Comparison of ENCODE assay signal across 8 mouse cellular contexts in genomic region chr11:43766922-43767648, GRCm38 (mm10). TPM values are rescaled to one million over a fixed set of nuclear protein-coding genes. Genes with fewer than 3 reads are reported as not detected.
DNase-seq lines count a peak whose midpoint lies in the region; ATAC-seq and TF ChIP-seq lines count a peak whose summit lies in the region.

No protein-coding gene starts in this region.

- H3K27ac ChIP-seq in forebrain, embryonic 15.5 days (replicated peaks), result no peak overlapping the region
- H3K27ac ChIP-seq in neural tube, embryonic 15.5 days (replicated peaks), result peak overlapping the region; percentile 58; the same call in 1 of the 2 replicates

- H3K9ac ChIP-seq in forebrain, embryonic 15.5 days (replicated peaks), result peak overlapping the region; percentile 54; the same call in 1 of the 2 replicates
- H3K9ac ChIP-seq in neural tube, embryonic 15.5 days (replicated peaks), result peak overlapping the region; percentile 47

- intact Hi-C loops in heart, postnatal 25 days (cut with DNase I), result loop anchor here (1.0 to 2.0 kb wide), 2 partner anchors 564 to 686 kb away; no protein-coding TSS in a partner anchor

- H3K4me2 ChIP-seq in forebrain, embryonic 15.5 days (replicated peaks), result peak overlapping the region; percentile 81
- H3K4me2 ChIP-seq in neural tube, embryonic 15.5 days, result peak overlapping the region; percentile 69

- no peaks in the 10 kb centered on the region for H3K9me3 ChIP-seq in G1E (replicated peaks)
- H3K9me3 ChIP-seq in forebrain, embryonic 15.5 days, result no peaks in the 10 kb centered on the region
- H3K9me3 ChIP-seq in neural tube, embryonic 15.5 days (replicated peaks), result no peaks in the 10 kb centered on the region

- H3K4me3 ChIP-seq in G1E (ENCODE audit: low read depth, low read length), result peak overlapping the region; percentile 54; the same call in 1 of the 2 replicates
- H3K4me3 ChIP-seq in forebrain, embryonic 15.5 days, result peak overlapping the region; percentile 56
- peak overlapping the region; percentile 52 for H3K4me3 ChIP-seq in neural tube, embryonic 15.5 days (replicated peaks)

- peak; percentile 29 for TF ChIP-seq CTCF in G1E (IDR thresholded peaks at IDR 0.05; ENCODE audit: low read depth, low read length)

- no peaks in the 10 kb centered on the region for H3K36me3 ChIP-seq in G1E (replicated peaks)
- H3K36me3 ChIP-seq in forebrain, embryonic 15.5 days, result no peaks in the 10 kb centered on the region
- no peaks in the 10 kb centered on the region for H3K36me3 ChIP-seq in neural tube, embryonic 15.5 days

- WGBS in forebrain, embryonic 15.5 days, result 6% methylated on average over 37 of the region's 37 CpGs
- 7% methylated on average over 37 of the region's 37 CpGs for WGBS in neural tube, embryonic 15.5 days

- ATAC-seq in G1E (ENCODE audit: extremely low read depth, insufficient number of reproducible peaks, low FRiP score, poor library complexity, severe bottlenecking), result peak; percentile 60
- peak; percentile 94 for ATAC-seq in forebrain, embryonic 15.5 days (replicated peaks)
- ATAC-seq in neural tube, embryonic 15.5 days (ENCODE audit: low FRiP score), result peak; percentile 97

- peaks cover 4% of the 10 kb centered on the region for H3K4me1 ChIP-seq in G1E (ENCODE audit: insufficient read depth, low read depth, low read length)
- H3K4me1 ChIP-seq in forebrain, embryonic 15.5 days, result no peaks in the 10 kb centered on the region
- H3K4me1 ChIP-seq in neural tube, embryonic 15.5 days, result peaks cover 6% of the 10 kb centered on the region

- H3K27me3 ChIP-seq in G1E (ENCODE audit: insufficient read depth, low read length), result peaks cover 12% of the 10 kb centered on the region
- H3K27me3 ChIP-seq in forebrain, embryonic 15.5 days, result peaks cover 11% of the 10 kb centered on the region
- no peaks in the 10 kb centered on the region; the same call in 1 of the 2 replicates for H3K27me3 ChIP-seq in neural tube, embryonic 15.5 days (replicated peaks)

- DNase-seq in G1E (ENCODE audit: low spot score), result peak; percentile 12
- peak; percentile 56 for DNase-seq in cerebellum, adult 11-12 months
- DNase-seq in heart, postnatal 25 days (ENCODE audit: low spot score), result peak; percentile 31
- peak; percentile 61 to 86 for DNase-seq in layer of hippocampus, adult 18-20 months (ENCODE audit: low spot score in 2 of 2)
- DNase-seq in lung, adult 18-20 months, result peak; percentile 79
- DNase-seq in testis, postnatal 14 days (ENCODE audit: low spot score), result peak; percentile 71

RNA-seq across cellular contexts. Expression of gene Ttc1, which starts 19.3 kb away (rescaled TPM):
- total RNA-seq in G1E (2014; fragmentation: Nextera tagmentation) (84.7 and 85.4 TPM in 2 replicates), G1E (2017) (83.9 and 88.3 TPM in 2 replicates)
- 14.0 and 19.9 TPM in 2 replicates for polyA plus RNA-seq in G1E (2012)
- polyA plus RNA-seq in forebrain, embryonic 15.5 days (2015; fragmentation: Nextera tagmentation; extraction: Ambion mirVana), result 82.1 and 83.8 TPM in 2 replicates
- total RNA-seq in heart, postnatal 25 days (2021), result 10 to 100 TPM; 47.5 to 47.9 TPM
- 10 to 100 TPM; 60.4 to 61.6 TPM for total RNA-seq in layer of hippocampus, adult 18-20 months (2021)
- 73.8 and 77.8 TPM in 2 replicates for polyA plus RNA-seq in neural tube, embryonic 15.5 days (2015; fragmentation: Nextera tagmentation; extraction: Ambion mirVana)

Comparison
In these comparisons a context has a peak if more than half of its experiments do, and no peak if none do; other contexts are left out.
1. DNase-seq: peak in every context shown above with its lines; median percentile 79 in lung, adult 18-20 months; 74 in layer of hippocampus, adult 18-20 months; 71 in testis, postnatal 14 days; 56 in cerebellum, adult 11-12 months; 31 in heart, postnatal 25 days; 12 in G1E.